Mouse (Mus musculus): Measurements from ENCODE around the gene Terf2.

- TF ChIP-seq POLR2A (IDR thresholded peaks at IDR 0.05; ENCODE audit: low read depth, low read length) = no peak
- no peak for TF ChIP-seq CTCF (IDR thresholded peaks at IDR 0.05; ENCODE audit: borderline replicate concordance, insufficient read depth, low read length)
Measured at GRCm38 (mm10) chr8:107108978-107109720, 12.8 kb upstream of the Terf2 start.
